Mouse (Mus musculus) limb, embryonic 13.5 days (tissue): ENCODE data around the gene Msh5. TPM values are rescaled to one million over a fixed set of nuclear protein-coding genes. Genes with fewer than 3 reads are reported as not detected.

Source experiments
- ATAC-seq: fragments of 200-750 bp; cut with Nextera tagmentation; 2 replicates; pipeline ENCODE4 v1.8.0; 2017; ENCODE audit warnings: low read depth, moderate number of reproducible peaks, moderate TSS enrichment; ENCODE audit not compliant: low FRiP score
- H3K27ac ChIP-seq: fragments of 300-500 bp; sonication (generic); 2 replicates; pipeline ENCODE4 v1.5.1; 2015; ENCODE audit warnings: inconsistent platforms, mild to moderate bottlenecking, moderate library complexity
- H3K27me3 ChIP-seq: fragments of 300-500 bp; sonication (generic); 2 replicates; pipeline ENCODE4 v1.6.1; 2015; ENCODE audit warnings: mild to moderate bottlenecking, inconsistent platforms
- H3K36me3 ChIP-seq: fragments of 300-500 bp; sonication (generic); 2 replicates; pipeline ENCODE4 v1.6.1; 2015; ENCODE audit warnings: inconsistent platforms, mild to moderate bottlenecking, moderate library complexity
- H3K4me1 ChIP-seq: fragments of 300-500 bp; sonication (generic); 2 replicates; pipeline ENCODE4 v1.6.1; 2015; ENCODE audit warnings: inconsistent platforms
- H3K4me2 ChIP-seq: fragments of 300-500 bp; sonication (generic); replicated peaks from 2 replicates; pipeline ENCODE4 v1.6.1; 2015; ENCODE audit warnings: inconsistent platforms, mild to moderate bottlenecking, moderate library complexity
- H3K4me3 ChIP-seq: fragments of 300-500 bp; sonication (generic); 2 replicates; pipeline ENCODE4 v1.5.1; 2015; ENCODE audit warnings: moderate library complexity, mild to moderate bottlenecking, inconsistent platforms
- H3K9ac ChIP-seq: fragments of 300-500 bp; sonication (generic); 2 replicates; pipeline ENCODE4 v1.6.1; 2015; ENCODE audit warnings: mild to moderate bottlenecking, inconsistent platforms
- H3K9me3 ChIP-seq: fragments of 300-500 bp; sonication (generic); 2 replicates; pipeline ENCODE4 v1.6.1; 2016; ENCODE audit warnings: inconsistent platforms
- WGBS: fragments of 180-500 bp; shearing (Covaris S2); methylation state at CpG from one replicate; pipeline ENCODE4 v1.1.7; 2015; 5-methylcytosine and 5-hydroxymethylcytosine counted together
- polyA plus RNA-seq: library from polyadenylated mRNA; unstranded; fragments of >200 nt; fragmentation: Nextera tagmentation; extraction: Ambion mirVana; gene quantifications from 2 replicates; pipeline ENCODE4 v1.2.1, GENCODE M21; 2015

Gene Msh5
- polyA plus RNA-seq, 1 experiment from 2014 or later, result 2.6 TPM

DNA sequence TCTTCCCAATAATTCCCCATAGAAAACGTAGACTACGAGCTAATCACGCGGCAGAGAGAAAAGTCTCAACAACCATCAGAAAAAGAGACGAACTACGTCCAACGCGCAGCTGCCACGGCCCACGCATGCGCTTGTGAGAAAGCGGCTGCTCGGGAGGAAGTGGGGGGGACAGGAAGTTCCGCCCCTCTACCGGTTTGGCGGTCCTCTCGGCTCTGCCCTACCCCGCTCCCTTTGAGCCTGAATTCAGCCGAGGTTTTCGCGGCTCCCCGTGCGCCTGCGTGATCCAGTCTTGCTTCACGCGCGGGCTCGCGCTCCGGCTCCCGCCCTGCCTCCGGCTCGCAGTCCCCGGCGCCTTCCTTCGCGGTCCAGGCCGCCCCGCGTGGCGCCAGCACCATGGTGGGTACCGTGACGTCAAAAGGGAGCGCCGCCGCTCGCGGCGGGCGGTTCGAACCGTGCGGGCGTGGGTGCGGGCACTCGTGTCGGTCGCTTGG is 64.8 kb downstream of the Msh5 start, which contains the start of gene Lsm2:
TSS of gene Lsm2 (plus strand) at position 173 of the 491 bp plus-strand sequence.
- Histone ChIP-seq H3K9me3 (no peaks in the 10 kb centered on the region), H3K27ac (peak within 1 kb of the TSS; percentile 99), H3K36me3 (peaks cover 22% of the 10 kb centered on the region), H3K4me2 (peak within 1 kb of the TSS; percentile 94), H3K4me3 (peak within 1 kb of the TSS; percentile 85), H3K4me1 (peaks cover 22% of the 10 kb centered on the region), H3K27me3 (no peaks in the 10 kb centered on the region), H3K9ac (peak within 1 kb of the TSS; percentile 91)
- WGBS, result 0% methylated on average over 58 of the region's 58 CpGs
- peak; percentile 95 for ATAC-seq

DNA sequence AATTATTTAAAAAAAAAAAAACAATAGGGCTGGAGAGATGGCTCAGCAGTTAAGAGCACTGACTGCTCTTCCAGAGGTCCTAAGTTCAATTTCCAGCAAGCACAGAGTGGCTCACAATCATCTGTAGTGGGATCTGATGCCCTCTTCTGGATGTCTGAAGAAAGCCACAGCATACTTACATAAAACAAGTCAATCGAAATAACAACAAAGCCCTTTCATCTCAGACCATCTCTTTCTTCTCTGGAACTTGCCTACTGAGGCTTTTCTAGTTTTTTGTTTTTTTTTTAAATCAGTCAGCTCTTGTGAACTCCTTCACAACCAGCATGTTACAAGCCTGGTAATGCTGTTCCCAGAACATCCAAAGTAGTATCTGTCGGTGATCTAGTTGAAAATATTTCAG is 65.9 kb downstream of the Msh5 start:
- H3K27me3 ChIP-seq, result no peaks in the 10 kb centered on the region
- peak overlapping the region; percentile 94 for H3K4me2 ChIP-seq
- H3K36me3 ChIP-seq, result peaks cover 11% of the 10 kb centered on the region
- peaks cover 22% of the 10 kb centered on the region for H3K4me1 ChIP-seq
- no peaks in the 10 kb centered on the region for H3K9me3 ChIP-seq
- H3K9ac ChIP-seq, result peak overlapping the region; percentile 91
- ATAC-seq, result no peak
- H3K27ac ChIP-seq, result no peak overlapping the region
- peak overlapping the region; percentile 85 for H3K4me3 ChIP-seq
- 12% methylated on average over 2 of the region's 2 CpGs for WGBS

DNA sequence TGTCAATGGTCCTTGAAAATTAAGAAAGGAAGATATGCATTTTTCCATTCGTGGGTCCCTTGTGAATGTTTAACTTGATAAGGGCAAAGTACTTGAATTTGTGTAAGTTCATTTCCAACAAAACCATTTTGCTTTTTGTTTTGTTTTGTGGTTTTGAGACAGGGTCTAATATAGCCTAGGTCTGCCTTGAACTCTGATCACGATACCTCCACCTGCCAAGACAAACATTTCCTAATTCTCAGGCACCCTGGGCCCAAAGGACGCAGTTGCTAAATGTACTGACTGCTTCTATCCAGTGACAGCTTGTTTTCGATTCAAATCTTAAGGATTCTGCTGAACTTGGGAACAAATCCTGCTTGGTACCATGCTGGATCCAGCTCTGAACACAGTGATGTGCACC is 66.9 kb downstream of the Msh5 start:
- H3K4me2 ChIP-seq, result no peak overlapping the region
- no peak overlapping the region for H3K4me3 ChIP-seq
- H3K9ac ChIP-seq, result no peak overlapping the region
- no peak overlapping the region for H3K27ac ChIP-seq
- no peaks in the 10 kb centered on the region for H3K9me3 ChIP-seq
- 0 out of 2 replicates have a peak, but pooled peaks cover 3% of the 10 kb centered on the region for H3K36me3 ChIP-seq
- no peaks in the 10 kb centered on the region for H3K27me3 ChIP-seq
- 94% methylated on average over 4 of the region's 4 CpGs for WGBS
- no peak for ATAC-seq
- H3K4me1 ChIP-seq, result peaks cover 22% of the 10 kb centered on the region

Other genes starting within 250 kb of the Msh5 start
- gene Cyp21a1, start 242.2 kb downstream of the Msh5 start, polyA plus RNA-seq, result 0.18 TPM in 1 of 2 replicates, not detected in the other
- 28.2 and 28.7 TPM in 2 replicates for gene Stk19, start 209.8 kb downstream of the Msh5 start, polyA plus RNA-seq
- 62.8 and 74.3 TPM in 2 replicates for gene Dxo, start 209.7 kb downstream of the Msh5 start, polyA plus RNA-seq
- 54.0 and 55.2 TPM in 2 replicates for gene Skiv2l, start 196.5 kb downstream of the Msh5 start, polyA plus RNA-seq
- 114 and 126 TPM in 2 replicates for gene Nelfe, start 196.4 kb downstream of the Msh5 start, polyA plus RNA-seq
- 1.9 and 2.0 TPM in 2 replicates for gene Cfb, start 184.2 kb downstream of the Msh5 start, polyA plus RNA-seq
- gene Zbtb12, start 167.3 kb downstream of the Msh5 start, polyA plus RNA-seq, result 5.4 TPM in 2 replicates
- gene Gm20547, start 164.7 kb downstream of the Msh5 start, polyA plus RNA-seq, result not detected in 2 replicates
- 1.6 and 2.4 TPM in 2 replicates for gene C2, start 148.5 kb downstream of the Msh5 start, polyA plus RNA-seq
- 97.0 and 103 TPM in 2 replicates for gene Ehmt2, start 148.3 kb downstream of the Msh5 start, polyA plus RNA-seq
- gene Slc44a4, start 132.3 kb downstream of the Msh5 start, polyA plus RNA-seq, result 0.14 TPM in 1 of 2 replicates, not detected in the other
- gene Neu1, start 115.5 kb downstream of the Msh5 start, polyA plus RNA-seq, result 20.0 and 21.0 TPM in 2 replicates
- 0.32 and 0.43 TPM in 2 replicates for gene Hspa1b, start 87.5 kb downstream of the Msh5 start, polyA plus RNA-seq
- gene Gm20481, start 76.8 kb downstream of the Msh5 start, polyA plus RNA-seq, result not detected in 2 replicates
- gene Hspa1a, start 74.6 kb downstream of the Msh5 start, polyA plus RNA-seq, result 3.7 and 4.4 TPM in 2 replicates
- gene Hspa1l, start 74.0 kb downstream of the Msh5 start, polyA plus RNA-seq, result 0.49 and 0.81 TPM in 2 replicates
- 196 and 200 TPM in 2 replicates for gene Lsm2, start 64.9 kb downstream of the Msh5 start, polyA plus RNA-seq
- gene Vars, start 45.8 kb downstream of the Msh5 start, polyA plus RNA-seq, result 102 and 110 TPM in 2 replicates
- gene Vwa7, start 30.2 kb downstream of the Msh5 start, polyA plus RNA-seq, result 0.17 TPM in 2 replicates
- gene Sapcd1, start 18.7 kb downstream of the Msh5 start, polyA plus RNA-seq, result 7.2 and 8.2 TPM in 2 replicates
- gene Clic1, start 3.2 kb upstream of the Msh5 start, polyA plus RNA-seq, result 247 and 266 TPM in 2 replicates
- gene Ddah2, start 12.3 kb upstream of the Msh5 start, polyA plus RNA-seq, result 423 and 428 TPM in 2 replicates
- 0.15 TPM in 1 of 2 replicates, not detected in the other for gene Ly6g6c, start 18.6 kb upstream of the Msh5 start, polyA plus RNA-seq
- 0.29 and 0.71 TPM in 2 replicates for gene Mpig6b, start 19.4 kb upstream of the Msh5 start, polyA plus RNA-seq
- gene Ly6g6e, start 30.2 kb upstream of the Msh5 start, polyA plus RNA-seq, result 2.0 and 3.4 TPM in 2 replicates
- gene Ly6g6d, start 31.3 kb upstream of the Msh5 start, polyA plus RNA-seq, result 0.57 and 0.65 TPM in 2 replicates
- gene Ly6g6f, start 38.9 kb upstream of the Msh5 start, polyA plus RNA-seq, result 0.17 and 0.28 TPM in 2 replicates
- 93.1 and 94.9 TPM in 2 replicates for gene Abhd16a, start 42.5 kb upstream of the Msh5 start, polyA plus RNA-seq
- not detected in 2 replicates for gene Ly6g5c, start 61.5 kb upstream of the Msh5 start, polyA plus RNA-seq
- gene Ly6g5b, start 68.7 kb upstream of the Msh5 start, polyA plus RNA-seq, result 0.91 and 1.1 TPM in 2 replicates
- gene Gpank1, start 74.7 kb upstream of the Msh5 start, polyA plus RNA-seq, result 21.3 and 21.9 TPM in 2 replicates
- gene Csnk2b, start 75.3 kb upstream of the Msh5 start, polyA plus RNA-seq, result 279 and 284 TPM in 2 replicates
- 11.7 and 13.4 TPM in 2 replicates for gene D17H6S53E, start 79.6 kb upstream of the Msh5 start, polyA plus RNA-seq
- 3.2 TPM in 1 of 2 replicates, not detected in the other for gene Apom, start 85.3 kb upstream of the Msh5 start, polyA plus RNA-seq
- gene Bag6, start 88.4 kb upstream of the Msh5 start, polyA plus RNA-seq, result 66.7 and 67.2 TPM in 2 replicates
- 217 and 227 TPM in 2 replicates for gene Prrc2a, start 118.2 kb upstream of the Msh5 start, polyA plus RNA-seq
- 9.0 and 10.2 TPM in 2 replicates for gene Aif1, start 129.3 kb upstream of the Msh5 start, polyA plus RNA-seq
- 10.1 and 12.1 TPM in 2 replicates for gene Lst1, start 141.7 kb upstream of the Msh5 start, polyA plus RNA-seq
- gene Ltb, start 147.7 kb upstream of the Msh5 start, polyA plus RNA-seq, result 0.99 and 1.3 TPM in 2 replicates
- 0.27 and 0.36 TPM in 2 replicates for gene Tnf, start 155.3 kb upstream of the Msh5 start, polyA plus RNA-seq
- gene Lta, start 158.6 kb upstream of the Msh5 start, polyA plus RNA-seq, result not detected in 2 replicates
- 0.40 and 0.60 TPM in 2 replicates for gene Gm16181, start 174.1 kb upstream of the Msh5 start, polyA plus RNA-seq
- 4.2 and 5.3 TPM in 2 replicates for gene Atp6v1g2, start 186.9 kb upstream of the Msh5 start, polyA plus RNA-seq
- 11.3 and 12.2 TPM in 2 replicates for gene Nfkbil1, start 189.0 kb upstream of the Msh5 start, polyA plus RNA-seq
- gene Ddx39b, start 195.0 kb upstream of the Msh5 start, polyA plus RNA-seq, result 552 and 562 TPM in 2 replicates
- 29.1 and 30.8 TPM in 2 replicates for gene H2-D1, start 216.0 kb upstream of the Msh5 start, polyA plus RNA-seq